Mouse (Mus musculus) megakaryocyte, embryonic 14.5 days (primary cell): ENCODE data around the gene Galnt15.

Source experiments
- FLI1 ChIP-seq: IDR thresholded peaks from 2 replicates; pipeline ENCODE4 v1.6.1; 2012; ENCODE audit warnings: low read length, inconsistent platforms, mixed read lengths
- GATA1 ChIP-seq: IDR thresholded peaks from 3 replicates; pipeline ENCODE4 v1.6.1; 2012; ENCODE audit warnings: mixed read lengths, low read length, inconsistent platforms, borderline replicate concordance

DNA sequence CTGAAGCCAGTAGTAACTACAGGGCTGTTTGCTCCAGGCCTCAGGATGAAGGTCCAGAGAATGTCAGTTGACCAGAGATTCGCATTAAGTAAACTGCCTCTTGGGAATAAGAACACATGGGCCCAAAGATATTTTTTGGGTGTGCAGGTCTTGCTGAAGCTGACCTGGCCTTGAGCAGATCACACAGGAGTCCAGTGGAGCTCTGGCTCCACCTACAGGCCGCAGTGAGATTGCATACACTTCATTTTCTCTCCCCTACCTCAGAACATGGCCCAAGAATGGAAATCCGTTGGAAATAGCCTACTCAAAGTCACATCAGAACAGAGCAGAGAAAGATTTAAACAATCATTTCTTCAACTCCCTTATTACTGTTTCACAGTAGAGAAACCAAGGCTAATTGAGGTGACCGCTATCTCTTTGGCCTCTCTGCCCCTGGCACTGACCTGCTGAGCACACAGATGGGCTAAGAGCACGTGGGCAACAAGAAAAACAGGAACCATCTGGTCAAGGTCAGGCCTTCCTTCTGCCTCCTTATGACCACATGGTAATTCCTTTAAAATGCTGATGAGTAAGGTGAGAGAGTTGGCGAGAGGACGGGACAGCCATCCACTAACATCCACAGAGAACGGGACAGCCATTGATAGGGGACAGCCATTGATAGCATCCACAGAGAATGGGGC, 48.2 kb downstream of the Galnt15 start:
- TF ChIP-seq GATA1 (no peak), FLI1 (no peak)
